Mouse (Mus musculus) layer of hippocampus, adult 9-10 months (tissue): ENCODE measurements around the gene Ppp6c.
"Not testable (repeated sequence)": the region's sequence is repeated elsewhere in the genome, so short reads cannot be mapped to it uniquely, and the experiment has no call there.

ENCODE experiments used
- DNase-seq: peaks from one replicate; pipeline ENCODE4 v3.0.0; 2022; ENCODE audit warnings: low spot score

The Ppp6c gene

GRCm38 (mm10) chr2:39226019-39226640 is at the start of gene Ppp6c:
Gene Ppp6c, minus strand, starts transcription at chr2:39226451.
- peak; percentile 94 for DNase-seq

- no peak for DNase-seq
Observed at GRCm38 (mm10) chr2:39268357-39268756, 42.1 kb upstream of the Ppp6c start.

- peak; percentile 21 for DNase-seq
Observed at GRCm38 (mm10) chr2:39252275-39252674, 26.0 kb upstream of the Ppp6c start.

GRCm38 (mm10) chr2:39246862-39247261 is 20.6 kb upstream of the Ppp6c start:
- DNase-seq, result not testable (repeated sequence)

- no peak for DNase-seq
Observed at GRCm38 (mm10) chr2:39226731-39227130, 480 bp upstream of the Ppp6c start.

GRCm38 (mm10) chr2:39225331-39226018 is 776 bp downstream of the Ppp6c start:
- DNase-seq, result peak; percentile 22

- DNase-seq, result no peak
Observed at GRCm38 (mm10) chr2:39224621-39225020, 1.6 kb downstream of the Ppp6c start.

GRCm38 (mm10) chr2:39220010-39220409 is 6.2 kb downstream of the Ppp6c start:
- no peak for DNase-seq

GRCm38 (mm10) chr2:39219034-39219433 is 7.2 kb downstream of the Ppp6c start:
- no peak for DNase-seq

- no peak for DNase-seq
Observed at GRCm38 (mm10) chr2:39217150-39217549, 9.1 kb downstream of the Ppp6c start.

- DNase-seq, result no peak
Observed at GRCm38 (mm10) chr2:39210738-39211137, 15.5 kb downstream of the Ppp6c start.

- no peak for DNase-seq
Observed at GRCm38 (mm10) chr2:39203359-39203758, 22.9 kb downstream of the Ppp6c start.

- DNase-seq, result no peak
Observed at GRCm38 (mm10) chr2:39194809-39195208, 31.4 kb downstream of the Ppp6c start.

GRCm38 (mm10) chr2:39190561-39191056 is 35.6 kb downstream of the Ppp6c start, which contains the start of gene Scai:
Gene Scai, minus strand, starts transcription at chr2:39190734.
- DNase-seq, result peak; percentile 98

GRCm38 (mm10) chr2:39189961-39190560 is 36.2 kb downstream of the Ppp6c start:
- DNase-seq, result no peak

GRCm38 (mm10) chr2:39185942-39186341 is 40.3 kb downstream of the Ppp6c start:
- DNase-seq, result no peak

- DNase-seq, result no peak
Observed at GRCm38 (mm10) chr2:39183587-39183986, 42.7 kb downstream of the Ppp6c start.

- DNase-seq, result no peak
Observed at GRCm38 (mm10) chr2:39160996-39161395, 65.3 kb downstream of the Ppp6c start.

GRCm38 (mm10) chr2:39157916-39158315 is 68.3 kb downstream of the Ppp6c start:
- no peak for DNase-seq

GRCm38 (mm10) chr2:39156821-39157220 is 69.4 kb downstream of the Ppp6c start:
- DNase-seq, result no peak

GRCm38 (mm10) chr2:39150943-39151342 is 75.3 kb downstream of the Ppp6c start:
- no peak for DNase-seq

GRCm38 (mm10) chr2:39148075-39148474 is 78.2 kb downstream of the Ppp6c start:
- no peak for DNase-seq

- no peak for DNase-seq
Observed at GRCm38 (mm10) chr2:39146469-39146868, 79.8 kb downstream of the Ppp6c start.
